ENCODE assay signal across 25 mouse cellular contexts in the genomic region with DNA sequence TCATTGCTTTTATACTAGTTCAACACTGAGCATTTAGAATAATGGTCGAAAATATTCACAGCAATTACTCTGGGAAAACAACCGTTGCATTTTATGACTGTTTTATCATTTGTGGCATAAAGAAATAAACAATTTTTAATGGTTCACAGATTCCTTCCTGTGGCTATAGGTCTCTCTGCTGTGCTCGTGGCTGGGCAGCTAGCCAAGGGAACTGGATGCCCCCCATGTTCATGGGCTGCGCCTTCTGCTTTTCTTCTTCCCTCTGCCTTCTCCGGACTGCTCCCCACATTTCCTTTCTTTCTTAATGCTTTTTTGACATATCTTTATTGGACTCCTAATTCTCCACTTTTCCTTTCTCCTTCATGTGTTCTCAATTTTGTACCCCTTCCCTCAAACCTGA.
DNase-seq lines count a peak whose midpoint lies in the region; ATAC-seq and TF ChIP-seq lines count a peak whose summit lies in the region.
"Had no signal": no experiment of that assay in that cellular context is flagged by ENCODE, and none has a peak within 500 bp of the region (broad histone marks: within the 10 kb centered on the region; RNA-seq: fewer than 3 reads in every experiment).

No protein-coding gene starts in this region.

- peak; percentile 59 for DNase-seq in hindbrain, postnatal 0 days (ENCODE audit: low spot score)
- peak; percentile 45 to 47 for DNase-seq in kidney, postnatal 4 days
- DNase-seq in midbrain, postnatal 0 days (ENCODE audit: low spot score) = peak; percentile 5
- DNase-seq in midbrain, embryonic 10.5 days (ENCODE audit: low spot score) = no peak
- DNase-seq in heart, postnatal 14 days = no peak
- DNase-seq: adrenal gland, postnatal 36 days; B cell, adult 2 months; cerebellum, adult 11 months; gastrocnemius, postnatal 14 days; heart, adult 18-20 months; heart, postnatal 10 days; kidney, adult 2 months; layer of hippocampus, postnatal 36 days; thymus, adult 2 months had no signal

- H3K36me3 ChIP-seq in hindbrain, postnatal 0 days (ENCODE audit: insufficient read depth, low read length) = no peaks in the 10 kb centered on the region
- H3K36me3 ChIP-seq in hindbrain, embryonic 12.5 days = no peaks in the 10 kb centered on the region
- H3K36me3 ChIP-seq in kidney, embryonic 14.5 days (ENCODE audit: control insufficient read depth, insufficient read depth, low read length) = no peaks in the 10 kb centered on the region
- no peaks in the 10 kb centered on the region for H3K36me3 ChIP-seq in midbrain, postnatal 0 days (ENCODE audit: insufficient read depth, low read length)
- no peaks in the 10 kb centered on the region for H3K36me3 ChIP-seq in midbrain, embryonic 10.5 days
- H3K36me3 ChIP-seq: forebrain, embryonic 15.5 days; G1E; heart, embryonic 12.5 days; limb, embryonic 15.5 days had no signal

- H3K4me2 ChIP-seq in hindbrain, postnatal 0 days (ENCODE audit: low read depth, low read length) = no peak overlapping the region
- H3K4me2 ChIP-seq in hindbrain, embryonic 12.5 days (replicated peaks) = no peak overlapping the region
- no peak overlapping the region for H3K4me2 ChIP-seq in kidney, embryonic 14.5 days (replicated peaks; ENCODE audit: low read depth, low read length)
- H3K4me2 ChIP-seq in midbrain, postnatal 0 days (ENCODE audit: low read depth, low read length, poor library complexity, severe bottlenecking) = no peak overlapping the region
- H3K4me2 ChIP-seq: forebrain, embryonic 15.5 days; heart, embryonic 12.5 days; limb, embryonic 15.5 days; midbrain, embryonic 11.5 days had no signal

- no peak for TF ChIP-seq CTCF in hindbrain, postnatal 0 days (IDR thresholded peaks at IDR 0.05; ENCODE audit: low read depth)
- TF ChIP-seq CTCF in midbrain, postnatal 0 days (IDR thresholded peaks at IDR 0.05) = no peak

- H3K4me1 ChIP-seq in hindbrain, postnatal 0 days (ENCODE audit: insufficient read depth, low read length) = peaks cover 3% of the 10 kb centered on the region; the same call in 1 of the 2 replicates
- peaks cover 5% of the 10 kb centered on the region; the same call in 1 of the 2 replicates for H3K4me1 ChIP-seq in hindbrain, embryonic 12.5 days
- 0 out of 2 replicates have a peak, but pooled peaks cover 2% of the 10 kb centered on the region for H3K4me1 ChIP-seq in kidney, embryonic 14.5 days (ENCODE audit: control insufficient read depth, insufficient read depth, low read length)
- H3K4me1 ChIP-seq in midbrain, postnatal 0 days (ENCODE audit: insufficient read depth, low read length) = no peaks in the 10 kb centered on the region
- no peaks in the 10 kb centered on the region for H3K4me1 ChIP-seq in midbrain, embryonic 10.5 days

- no peaks in the 10 kb centered on the region for H3K27me3 ChIP-seq in hindbrain, postnatal 0 days (ENCODE audit: insufficient read depth, low read length)
- no peaks in the 10 kb centered on the region for H3K27me3 ChIP-seq in hindbrain, embryonic 12.5 days
- H3K27me3 ChIP-seq in kidney, embryonic 14.5 days (ENCODE audit: control insufficient read depth, insufficient read depth, low read length) = no peaks in the 10 kb centered on the region
- H3K27me3 ChIP-seq in midbrain, postnatal 0 days (ENCODE audit: insufficient read depth, low read length) = no peaks in the 10 kb centered on the region
- no peaks in the 10 kb centered on the region for H3K27me3 ChIP-seq in midbrain, embryonic 10.5 days (ENCODE audit: low read depth, poor library complexity, severe bottlenecking)
- H3K27me3 ChIP-seq: CH12.LX; forebrain, embryonic 15.5 days; heart, embryonic 12.5 days; limb, embryonic 15.5 days; Patski had no signal

- H3K9me3 ChIP-seq in hindbrain, postnatal 0 days (ENCODE audit: low read length) = no peaks in the 10 kb centered on the region
- no peaks in the 10 kb centered on the region for H3K9me3 ChIP-seq in hindbrain, embryonic 12.5 days (replicated peaks)
- H3K9me3 ChIP-seq in kidney, embryonic 14.5 days (ENCODE audit: control insufficient read depth, low read length) = no peaks in the 10 kb centered on the region
- H3K9me3 ChIP-seq in midbrain, postnatal 0 days (ENCODE audit: low read length) = no peaks in the 10 kb centered on the region
- H3K9me3 ChIP-seq in midbrain, embryonic 10.5 days (replicated peaks) = no peaks in the 10 kb centered on the region
- H3K9me3 ChIP-seq: forebrain, embryonic 15.5 days; G1E; heart, embryonic 12.5 days; limb, embryonic 15.5 days had no signal

- no peak overlapping the region for H3K4me3 ChIP-seq in hindbrain, postnatal 0 days (ENCODE audit: low read length)
- no peak overlapping the region for H3K4me3 ChIP-seq in hindbrain, embryonic 12.5 days
- no peak overlapping the region for H3K4me3 ChIP-seq in kidney, embryonic 14.5 days (ENCODE audit: low read length)
- H3K4me3 ChIP-seq in midbrain, postnatal 0 days (ENCODE audit: low read depth, low read length) = no peak overlapping the region
- no peak overlapping the region for H3K4me3 ChIP-seq in midbrain, embryonic 10.5 days
- H3K4me3 ChIP-seq: forebrain, embryonic 15.5 days; heart, embryonic 12.5 days; limb, embryonic 15.5 days had no signal

- ATAC-seq in hindbrain, postnatal 0 days = no peak
- no peak for ATAC-seq in hindbrain, embryonic 12.5 days (ENCODE audit: low FRiP score)
- ATAC-seq in kidney, embryonic 14.5 days (ENCODE audit: low FRiP score, low TSS enrichment) = no peak
- no peak for ATAC-seq in midbrain, postnatal 0 days (ENCODE audit: low FRiP score)
- ATAC-seq: forebrain, embryonic 15.5 days; lung, postnatal 0 days; Patski had no signal

- intact Hi-C loops in heart, postnatal 14 days (cut with DNase I) = no loop called here

- H3K9ac ChIP-seq in hindbrain, postnatal 0 days (replicated peaks; ENCODE audit: low read length) = no peak overlapping the region
- no peak overlapping the region for H3K9ac ChIP-seq in hindbrain, embryonic 12.5 days
- no peak overlapping the region for H3K9ac ChIP-seq in kidney, embryonic 14.5 days (ENCODE audit: low read depth, low read length)
- no peak overlapping the region for H3K9ac ChIP-seq in midbrain, postnatal 0 days (replicated peaks; ENCODE audit: low read length, poor library complexity, severe bottlenecking)
- H3K9ac ChIP-seq: forebrain, embryonic 15.5 days; heart, embryonic 12.5 days; limb, embryonic 15.5 days had no signal

- WGBS in hindbrain, postnatal 0 days = 40% methylated on average over 5 of the region's 5 CpGs
- 72% methylated on average over 5 of the region's 5 CpGs for WGBS in hindbrain, embryonic 12.5 days
- WGBS in kidney, embryonic 14.5 days = 37% methylated on average over 5 of the region's 5 CpGs
- WGBS in midbrain, postnatal 0 days = 73% methylated on average over 5 of the region's 5 CpGs
- 84% methylated on average over 5 of the region's 5 CpGs for WGBS in midbrain, embryonic 10.5 days

- no peak overlapping the region for H3K27ac ChIP-seq in hindbrain, postnatal 0 days
- no peak overlapping the region for H3K27ac ChIP-seq in hindbrain, embryonic 12.5 days
- H3K27ac ChIP-seq in kidney, embryonic 14.5 days (ENCODE audit: low read depth, low read length) = no peak overlapping the region
- H3K27ac ChIP-seq in midbrain, postnatal 0 days (ENCODE audit: low read depth, low read length) = no peak overlapping the region
- no peak overlapping the region for H3K27ac ChIP-seq in midbrain, embryonic 10.5 days (replicated peaks)
- H3K27ac ChIP-seq: forebrain, embryonic 15.5 days; limb, embryonic 15.5 days; stomach, postnatal 0 days had no signal

Comparison
In these comparisons a context has a peak if more than half of its experiments do, and no peak if none do; other contexts are left out.
1. DNase-seq: peak in hindbrain, postnatal 0 days (single experiment), kidney, postnatal 4 days (2 of 2) and midbrain, postnatal 0 days (single experiment); none in midbrain, embryonic 10.5 days (single experiment) and heart, postnatal 14 days (0 of 2).